Mouse (Mus musculus): ENCODE measurements around the gene Nol3.

Gene Nol3

DNA sequence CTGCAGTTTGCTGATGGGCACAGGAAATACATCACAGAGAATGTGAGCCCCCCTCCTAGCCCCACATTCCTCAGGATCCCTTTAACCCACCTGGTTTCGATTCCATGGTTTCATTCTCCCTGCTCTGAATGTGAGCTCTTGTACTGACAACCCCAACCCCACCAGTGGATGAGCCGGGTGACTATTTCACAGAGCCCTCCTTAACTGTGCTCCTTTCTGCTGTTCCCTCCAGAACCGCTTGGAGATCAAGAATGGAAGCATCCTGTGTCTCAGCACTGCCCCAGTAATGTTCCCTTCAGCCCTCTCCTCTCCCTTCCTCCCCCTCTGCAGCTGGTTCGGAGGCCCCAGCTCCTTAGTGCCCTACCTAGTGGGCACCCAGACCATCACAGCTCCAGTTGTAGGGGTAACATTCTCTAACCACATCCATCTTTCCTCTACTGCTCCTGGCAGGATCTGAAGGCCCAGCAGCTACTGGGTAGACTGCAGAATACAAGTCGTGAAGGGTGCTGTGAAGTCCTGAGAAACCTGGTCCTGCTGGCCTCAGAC is 30.3 kb downstream of the Nol3 start:
- peak; percentile 36 for DNase-seq (ENCODE audit: low read depth, low spot score)

DNA sequence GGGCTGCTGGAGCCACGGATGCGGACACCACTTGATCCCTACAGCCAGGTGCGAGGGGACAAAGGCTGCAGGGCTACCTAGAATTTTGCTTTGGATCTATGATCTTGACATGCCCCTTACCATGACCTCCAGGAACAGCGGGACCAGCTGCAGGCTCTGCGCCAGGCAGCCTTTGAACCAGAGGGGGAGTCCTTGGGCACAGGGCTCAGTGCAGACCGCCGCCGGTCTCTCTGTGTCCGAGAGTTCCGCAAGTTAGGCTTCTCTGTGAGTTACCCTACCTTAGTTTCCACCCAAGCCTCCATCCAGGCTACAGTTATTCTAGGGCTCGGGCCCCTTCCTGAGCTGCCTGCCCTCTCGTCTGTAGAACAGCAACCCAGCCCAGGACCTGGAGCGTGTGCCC is 31.7 kb downstream of the Nol3 start:
- no peak for DNase-seq (ENCODE audit: low read depth, low spot score)

DNA sequence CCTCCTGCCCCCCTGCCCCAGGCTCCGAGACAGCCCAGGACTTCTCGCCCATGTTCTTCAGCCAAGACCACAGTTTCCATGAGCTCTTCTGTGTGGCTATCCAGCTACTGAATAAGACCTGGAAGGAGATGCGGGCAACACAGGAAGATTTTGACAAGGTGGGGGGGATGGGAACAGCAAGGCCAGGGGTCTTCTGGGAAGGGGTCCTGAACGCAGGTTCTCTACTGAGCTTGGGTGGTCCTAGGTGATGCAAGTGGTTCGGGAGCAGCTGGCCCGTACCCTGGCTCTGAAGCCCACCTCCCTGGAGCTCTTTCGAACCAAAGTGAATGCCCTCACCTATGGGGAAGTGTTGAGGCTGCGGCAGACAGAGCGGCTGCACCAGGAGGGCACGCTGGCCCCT is 32.5 kb downstream of the Nol3 start:
- no peak for DNase-seq (ENCODE audit: low read depth, low spot score)

DNA sequence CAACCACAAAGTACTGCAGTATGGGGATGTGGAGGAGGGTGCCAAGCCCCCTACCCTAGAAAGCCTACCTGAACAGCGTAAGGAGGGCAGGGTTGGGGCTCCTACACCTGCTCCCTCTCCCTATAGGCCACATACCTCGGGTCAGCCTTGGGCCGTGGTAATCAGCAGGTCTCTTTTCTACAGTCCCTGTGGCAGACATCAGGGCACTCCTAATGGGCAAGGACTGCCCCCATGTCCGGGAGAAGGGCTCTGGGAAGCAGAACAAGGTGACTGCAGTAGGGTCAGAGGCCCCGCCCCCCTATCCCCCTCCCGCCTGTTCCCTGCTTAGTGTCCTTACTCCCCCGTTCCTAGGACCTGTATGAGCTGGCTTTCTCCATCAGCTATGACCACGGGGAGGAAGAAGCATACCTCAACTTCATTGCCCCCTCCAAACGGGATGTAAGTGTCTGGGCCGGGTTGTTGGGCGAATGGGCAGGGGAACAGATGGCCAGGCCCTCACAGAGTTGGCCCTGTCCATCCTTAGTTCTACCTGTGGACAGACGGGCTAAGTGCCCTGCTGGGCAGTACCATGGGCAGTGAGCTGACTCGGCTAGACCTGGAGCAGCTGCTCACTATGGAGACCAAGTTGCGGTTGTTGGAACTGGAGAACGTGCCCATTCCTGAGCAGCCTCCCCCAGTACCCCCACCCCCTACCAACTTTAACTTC is 33.4 kb downstream of the Nol3 start:
- no peak for DNase-seq (ENCODE audit: low read depth, low spot score)

DNA sequence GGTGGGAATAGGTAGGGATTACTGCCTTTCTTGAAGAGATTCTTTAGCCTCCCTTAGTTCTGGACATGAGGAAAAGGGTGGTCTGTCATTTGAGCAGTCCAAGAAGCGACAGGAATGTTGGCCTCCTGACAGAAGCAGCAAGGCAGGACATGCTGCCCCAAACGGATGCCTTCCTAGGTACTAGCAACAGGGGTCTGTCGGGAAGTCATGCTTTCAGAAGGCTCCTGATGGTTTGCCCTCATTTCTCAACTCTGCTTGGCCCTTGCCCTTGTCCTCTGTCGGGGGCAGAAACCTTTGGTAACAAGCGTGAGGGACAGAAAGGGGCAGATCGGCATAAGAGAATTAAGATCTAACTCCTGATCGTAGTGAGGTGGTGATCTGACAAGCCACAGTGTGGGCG is 34.2 kb downstream of the Nol3 start:
- DNase-seq (ENCODE audit: low read depth, low spot score), result no peak

DNA sequence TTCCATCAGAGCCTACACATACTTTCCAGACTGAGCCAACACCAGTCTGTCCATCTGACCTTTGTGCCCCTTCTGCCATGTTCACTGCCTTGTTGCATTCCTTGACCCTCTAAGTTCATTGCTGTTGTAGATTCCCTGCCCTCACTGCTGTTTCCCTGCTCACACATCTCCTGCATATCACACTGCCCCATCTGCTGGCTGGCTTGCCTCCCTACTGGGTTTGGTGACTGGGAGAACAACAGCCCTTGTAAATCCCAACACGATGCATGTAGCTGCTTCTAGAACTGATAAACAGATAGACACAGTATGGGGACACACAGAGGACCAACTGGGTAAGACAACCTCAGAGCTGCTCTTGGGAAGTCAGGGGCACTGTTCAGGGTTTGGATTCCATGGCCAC is 35.8 kb downstream of the Nol3 start:
- no peak for DNase-seq (ENCODE audit: low read depth, low spot score)

DNA sequence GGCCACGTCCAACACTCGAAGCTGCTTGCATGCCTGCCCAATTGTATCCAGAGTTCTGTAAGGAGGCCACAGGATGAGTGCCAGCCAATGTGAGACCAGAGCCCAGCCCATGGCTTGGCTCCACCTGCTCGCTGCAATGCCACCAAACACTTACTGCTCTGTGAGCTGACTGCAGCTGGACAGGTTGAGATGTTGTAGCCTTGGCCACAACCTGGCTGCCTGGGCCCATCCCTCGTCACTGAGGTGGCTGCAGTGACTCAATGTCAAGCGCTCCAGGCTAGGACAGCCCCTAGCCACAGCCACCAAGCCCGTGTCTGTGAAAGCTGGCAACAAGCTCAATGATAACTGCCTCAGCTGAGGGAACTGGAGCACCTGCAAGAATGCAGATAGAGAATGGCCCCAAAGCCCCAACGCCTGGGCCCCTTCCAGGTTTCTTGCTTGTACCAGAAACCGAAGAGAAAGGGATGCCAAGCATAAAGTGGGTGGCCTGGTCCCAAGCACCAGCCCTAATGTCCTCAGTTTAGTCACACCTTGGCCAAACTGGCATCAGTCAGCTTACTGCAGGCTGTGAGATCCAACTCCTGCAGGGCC is 37.0 kb downstream of the Nol3 start:
- DNase-seq (ENCODE audit: low read depth, low spot score), result no peak

DNA sequence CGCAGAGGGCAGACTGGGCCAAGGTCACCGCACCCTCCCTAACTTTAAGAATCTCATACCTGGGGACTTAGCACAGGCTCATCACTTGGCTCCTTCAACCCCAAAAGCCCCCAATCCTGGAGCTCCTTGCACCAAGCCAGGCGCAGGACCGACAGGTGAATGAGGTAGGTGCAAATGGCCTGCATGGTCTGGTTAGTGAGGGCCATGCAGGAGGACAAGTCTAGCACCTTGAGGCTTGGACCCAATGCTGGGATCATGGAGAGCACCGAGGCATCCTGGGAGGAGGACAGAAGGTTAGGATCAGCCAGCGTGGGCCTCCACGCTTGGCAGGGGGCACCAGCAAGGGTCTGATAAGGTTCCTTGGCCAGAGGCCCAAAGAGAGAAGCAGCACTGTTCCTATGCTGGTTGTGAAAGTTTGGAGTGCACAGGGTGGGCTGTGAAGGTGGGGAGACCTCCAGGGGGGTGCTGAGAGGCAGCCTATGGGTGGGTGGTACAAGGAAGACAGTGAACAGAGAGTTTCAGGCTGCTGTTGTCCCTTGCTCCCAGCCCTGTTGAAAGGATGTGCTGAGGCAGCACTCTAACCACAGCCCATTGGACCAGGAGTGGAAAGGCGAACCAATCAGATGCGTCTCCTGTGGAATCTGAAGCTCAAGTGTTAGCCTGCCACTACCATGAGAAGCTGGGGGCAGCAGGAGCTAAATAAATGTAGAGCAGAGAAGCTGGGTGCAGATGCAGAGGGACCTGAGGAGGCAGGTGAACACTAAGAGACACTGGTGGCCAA is 37.9 kb downstream of the Nol3 start:
- no peak for DNase-seq (ENCODE audit: low read depth, low spot score)

DNA sequence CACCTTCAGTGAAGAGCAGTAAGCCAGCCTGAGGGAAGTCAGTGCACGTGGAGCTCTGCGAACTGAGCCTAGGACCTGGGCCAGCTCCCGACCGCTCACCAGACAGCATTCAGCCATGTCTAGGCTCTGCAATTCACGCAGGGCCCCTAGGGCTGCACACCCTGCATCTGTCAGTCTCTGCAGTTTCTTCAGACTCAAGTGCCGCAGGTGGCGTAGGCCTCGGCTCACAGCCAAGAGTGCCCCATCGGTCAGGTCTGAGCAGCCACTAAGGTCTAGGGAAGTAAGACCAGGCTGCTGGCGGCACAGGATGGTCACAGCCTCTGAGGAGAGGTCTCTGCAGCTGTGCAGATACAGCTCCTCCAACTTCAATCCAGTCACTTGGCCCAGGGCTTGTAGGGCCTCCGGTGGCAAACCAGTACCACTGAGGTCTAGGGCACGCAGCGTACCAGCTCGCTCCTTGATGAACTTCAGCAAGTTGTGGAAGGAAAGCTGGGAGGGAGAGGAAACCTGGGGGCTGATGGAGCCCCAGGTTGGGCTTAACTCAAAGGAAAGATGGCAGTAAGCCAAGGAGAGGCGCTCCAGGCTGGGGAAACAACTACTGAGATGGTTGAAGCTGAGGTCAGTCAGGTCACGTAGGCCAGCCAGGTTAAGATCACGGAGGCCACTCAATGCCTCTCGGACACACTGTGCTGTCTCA is 39.3 kb downstream of the Nol3 start:
- DNase-seq (ENCODE audit: low read depth, low spot score), result no peak

DNA sequence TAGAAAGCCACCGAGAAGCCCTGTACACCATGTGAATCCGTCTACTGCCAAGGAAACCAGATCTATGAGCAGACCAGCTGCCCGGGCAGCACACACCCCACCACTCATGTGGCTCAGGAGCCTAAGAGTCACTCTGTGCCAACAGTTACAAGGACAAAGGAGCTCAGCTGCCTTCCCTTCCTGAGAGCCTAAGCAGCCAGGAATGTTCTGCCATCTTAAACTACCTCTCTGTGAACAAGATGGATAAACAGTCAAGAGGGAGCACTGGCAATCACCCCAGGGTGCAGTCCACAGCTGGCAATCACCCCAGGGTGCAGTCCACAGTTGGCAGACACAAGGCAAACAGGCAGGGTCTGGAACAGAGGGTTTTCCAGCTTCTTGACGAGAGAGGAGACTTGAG is 42.0 kb downstream of the Nol3 start:
- no peak for DNase-seq (ENCODE audit: low read depth, low spot score)

DNA sequence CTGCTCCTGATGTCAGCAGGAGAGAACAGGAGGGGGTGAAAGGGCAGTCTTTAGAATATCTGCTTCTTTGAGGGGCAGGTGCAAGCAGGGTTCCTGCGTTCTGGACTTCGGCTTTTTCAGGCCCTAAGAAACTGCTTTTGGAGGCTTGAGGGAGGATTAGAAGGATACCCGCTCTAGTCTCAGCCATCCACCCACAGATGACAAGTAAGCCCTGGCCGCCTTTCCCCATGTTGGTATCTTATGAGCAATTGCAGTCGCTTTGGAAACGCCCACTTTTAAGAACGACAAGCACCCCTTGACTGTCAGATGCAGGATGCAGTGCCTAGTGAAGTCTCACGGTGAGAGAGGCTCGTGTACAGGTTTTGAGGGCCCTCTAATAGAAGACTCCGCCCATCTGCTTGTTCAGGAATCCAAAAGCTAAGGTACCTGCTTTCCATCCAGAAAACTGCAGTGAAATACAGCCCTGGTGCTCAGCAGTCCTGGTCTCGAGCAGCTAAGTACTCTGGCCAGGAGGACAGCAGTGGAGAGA is 42.8 kb downstream of the Nol3 start:
- no peak for DNase-seq (ENCODE audit: low read depth, low spot score)

DNA sequence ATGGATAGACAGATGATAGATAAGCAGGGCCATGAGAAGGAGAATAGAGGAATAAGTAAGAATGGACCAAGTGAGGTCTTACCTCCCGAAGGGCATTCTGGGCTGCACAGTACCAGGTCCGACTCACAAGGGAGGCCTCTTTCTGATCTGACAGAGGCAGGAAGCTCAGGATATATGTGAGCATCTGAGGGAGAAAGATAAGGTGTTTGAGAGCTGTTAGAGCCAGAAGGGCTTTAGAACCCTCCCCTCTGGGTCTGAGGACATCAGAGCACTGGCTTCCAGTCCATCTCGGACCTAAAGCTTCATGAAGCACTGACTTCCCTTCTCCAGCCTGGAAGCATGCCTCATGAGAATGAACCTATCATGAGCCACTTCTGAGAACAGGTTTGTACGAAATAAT is 47.2 kb downstream of the Nol3 start:
- DNase-seq (ENCODE audit: low read depth, low spot score), result no peak

DNA sequence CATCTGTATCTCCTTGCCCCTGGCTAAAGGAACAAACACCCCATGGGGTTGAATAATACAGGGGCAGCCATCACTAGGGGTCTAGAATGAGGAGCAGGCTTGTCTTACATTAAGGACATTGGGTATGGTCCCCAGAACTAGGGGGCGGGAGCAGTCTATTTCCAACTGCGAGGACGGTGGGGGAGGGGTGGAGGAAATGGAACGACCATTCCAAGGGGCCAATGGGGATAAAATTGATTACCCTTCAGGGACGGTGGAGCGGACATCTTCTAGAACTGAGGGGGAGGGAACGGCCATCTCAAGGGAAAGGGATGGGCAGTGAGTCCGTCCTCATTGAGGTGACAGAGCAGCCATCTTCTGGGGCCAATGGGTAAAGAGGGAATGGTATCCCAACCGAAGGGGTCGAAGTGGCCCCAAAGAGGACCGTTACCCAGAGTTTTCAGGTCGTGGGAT is 49.7 kb downstream of the Nol3 start:
- peak; percentile 29 for DNase-seq (ENCODE audit: low read depth, low spot score)

DNA sequence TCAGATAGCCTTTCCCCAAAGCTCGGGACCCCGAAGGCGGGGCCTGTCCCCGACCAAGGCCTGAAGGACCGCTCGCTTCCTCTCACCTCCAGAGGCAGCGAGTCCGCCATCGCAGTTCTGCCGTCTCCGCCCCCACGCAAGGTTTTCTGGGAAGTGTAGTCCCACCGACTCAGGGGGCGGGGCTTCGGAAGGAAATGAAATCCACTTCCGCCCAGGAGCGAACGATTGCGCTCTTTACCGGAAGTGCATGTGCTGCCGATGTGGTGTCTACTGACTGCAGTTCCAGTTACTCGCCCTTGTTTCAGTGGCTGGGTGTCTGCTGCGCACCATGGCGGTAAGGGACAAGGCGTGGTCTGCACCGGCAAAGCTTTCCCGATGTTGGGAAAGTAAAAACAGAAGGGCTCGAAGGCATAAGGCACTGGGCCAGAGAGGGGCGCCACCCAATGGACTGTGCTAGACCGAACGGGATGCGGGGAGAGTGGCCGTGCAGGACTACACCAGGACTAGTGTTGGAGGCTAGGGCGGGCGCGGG is 50.3 kb downstream of the Nol3 start, which contains the start of the genes Lrrc29 and Tmem208:
Gene Lrrc29 (minus strand): TSS at position 138 of the 532 bp plus-strand sequence.
Gene Tmem208 (plus strand): TSS at position 214 of the 532 bp plus-strand sequence.
- DNase-seq (ENCODE audit: low read depth, low spot score), result peak; percentile 99

DNA sequence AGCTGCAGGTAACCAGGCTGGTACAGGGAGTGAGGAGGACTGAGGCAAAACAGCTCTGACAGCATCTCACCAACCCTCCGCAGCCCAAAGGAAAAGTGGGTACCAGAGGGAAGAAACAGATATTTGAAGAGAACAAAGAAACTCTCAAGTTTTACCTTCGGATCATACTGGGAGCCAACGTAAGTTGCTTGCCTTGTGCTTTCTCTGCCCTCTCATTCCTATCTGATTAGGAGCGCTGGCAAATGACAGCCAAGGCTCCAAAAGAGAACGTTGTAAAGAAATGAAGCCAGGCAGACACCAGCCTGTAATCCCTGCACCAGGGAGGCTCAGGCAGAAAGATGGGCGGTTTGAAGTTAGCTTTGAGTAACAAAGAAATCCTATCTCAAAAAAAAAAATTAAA is 51.0 kb downstream of the Nol3 start:
- DNase-seq (ENCODE audit: low read depth, low spot score), result no peak

DNA sequence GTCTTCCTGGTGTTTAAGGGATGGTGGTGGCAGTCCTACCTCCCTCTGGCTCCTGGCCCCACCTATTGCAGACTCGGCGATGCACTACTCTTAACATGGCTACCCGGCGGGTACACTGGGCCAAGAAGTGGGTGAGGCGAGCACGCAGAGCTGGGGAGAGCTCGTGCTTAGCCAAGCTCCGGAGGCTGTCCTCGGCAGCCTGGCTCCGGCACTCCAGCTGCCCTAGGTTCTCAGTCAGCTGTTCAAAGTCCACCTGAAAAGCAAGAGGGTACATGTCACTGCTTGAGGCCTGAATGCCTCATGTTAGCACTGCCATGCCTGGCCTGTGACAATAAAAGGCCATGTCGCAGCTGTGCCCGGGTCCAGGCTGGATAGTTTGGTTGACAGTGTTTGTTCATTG is 54.4 kb downstream of the Nol3 start:
- no peak for DNase-seq (ENCODE audit: low read depth, low spot score)

DNA sequence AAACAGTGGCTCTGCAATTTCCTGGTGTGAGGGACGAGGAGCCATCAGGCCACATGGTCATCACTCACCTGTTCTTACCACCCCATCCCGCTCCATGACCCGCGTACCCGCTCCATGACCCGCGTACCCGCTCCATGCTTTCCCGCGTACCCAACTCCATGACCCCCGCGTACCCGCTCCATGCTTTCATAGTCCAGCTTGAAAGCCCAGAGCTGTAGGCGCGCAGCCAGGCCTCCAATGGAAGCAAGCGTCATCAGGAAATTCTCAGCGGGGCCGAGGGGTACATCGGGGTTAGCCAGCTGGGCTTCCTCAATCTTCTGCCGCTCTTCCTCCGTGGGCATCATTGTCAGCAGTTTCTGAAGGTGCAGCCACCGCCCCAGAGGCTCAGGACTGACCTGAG is 55.5 kb downstream of the Nol3 start:
- no peak for DNase-seq (ENCODE audit: low read depth, low spot score)
